Mouse (Mus musculus): ENCODE measurements around the gene P4hb. TPM values are rescaled to one million over a fixed set of nuclear protein-coding genes. Genes with fewer than 3 reads are reported as not detected.
"Not testable (repeated sequence)": the region's sequence is repeated elsewhere in the genome, so short reads cannot be mapped to it uniquely, and the experiment has no call there.

The P4hb gene
- polyA plus RNA-seq, 1 experiment from 2014 or later, result 248 TPM

DNA sequence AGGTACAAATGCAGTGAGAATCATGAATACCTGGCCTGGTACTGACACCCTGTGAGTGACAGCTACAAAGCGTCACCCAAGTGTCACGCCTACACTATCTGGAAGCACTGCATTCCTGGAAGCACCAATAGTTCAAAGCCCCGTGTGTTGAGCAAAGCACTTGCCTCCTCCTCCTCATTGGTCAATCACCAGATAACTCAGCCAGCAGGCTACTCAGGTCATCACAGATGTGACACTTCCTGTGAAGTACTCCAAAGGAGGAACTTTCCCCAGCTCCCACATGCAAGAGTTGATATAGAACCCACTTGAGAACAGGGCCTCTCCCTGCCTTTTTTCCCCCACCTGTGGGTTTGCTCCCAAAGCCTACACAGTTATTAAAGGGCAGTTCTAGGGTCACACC lies 1.9 kb downstream of the P4hb start:
- H3K36me3 ChIP-seq (ENCODE audit: control insufficient read depth, insufficient read depth, low read length), result peaks cover 37% of the 10 kb centered on the region
- no peak overlapping the region; the same call in 1 of the 2 replicates for H3K9ac ChIP-seq (replicated peaks; ENCODE audit: low read depth, low read length)
- no peak overlapping the region for H3K27ac ChIP-seq (ENCODE audit: low read depth, low read length)
- WGBS, result 89% methylated on average over 3 of the region's 3 CpGs
- peaks cover 16% of the 10 kb centered on the region for H3K4me1 ChIP-seq (ENCODE audit: control insufficient read depth, insufficient read depth, low read length)
- no peak overlapping the region; the same call in 1 of the 2 replicates for H3K4me3 ChIP-seq (ENCODE audit: low read depth, low read length)
- no peak for ATAC-seq (ENCODE audit: low read depth)
- H3K9me3 ChIP-seq (ENCODE audit: control insufficient read depth, low read length), result no peaks in the 10 kb centered on the region
- H3K4me2 ChIP-seq (ENCODE audit: low read depth, low read length), result peak overlapping the region; percentile 95; the same call in 1 of the 2 replicates
- no peaks in the 10 kb centered on the region for H3K27me3 ChIP-seq (ENCODE audit: control insufficient read depth, insufficient read depth, low read length)

DNA sequence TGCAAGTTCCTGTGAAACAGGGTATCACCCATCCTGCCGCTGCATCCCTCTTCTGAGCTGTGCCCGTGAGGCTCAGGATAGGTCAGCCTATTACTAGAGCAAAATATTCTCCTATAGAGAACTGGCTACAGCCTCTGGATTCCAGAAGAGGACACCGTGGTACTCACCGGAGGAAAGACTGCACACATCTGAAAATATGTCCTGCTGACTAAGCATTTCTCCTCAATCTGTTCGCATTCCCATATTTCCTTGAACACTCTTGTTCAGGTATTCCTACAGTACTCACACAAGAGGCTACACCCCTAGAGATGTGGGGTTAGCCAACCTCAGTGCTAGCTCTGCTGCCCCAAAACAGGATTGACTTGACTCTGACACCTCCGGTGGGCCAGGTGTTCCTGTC lies 4.7 kb downstream of the P4hb start:
- peaks cover 8% of the 10 kb centered on the region for H3K4me1 ChIP-seq (ENCODE audit: control insufficient read depth, insufficient read depth, low read length)
- no peaks in the 10 kb centered on the region for H3K9me3 ChIP-seq (ENCODE audit: control insufficient read depth, low read length)
- no peak overlapping the region for H3K9ac ChIP-seq (replicated peaks; ENCODE audit: low read depth, low read length)
- H3K27ac ChIP-seq (ENCODE audit: low read depth, low read length), result no peak overlapping the region
- H3K27me3 ChIP-seq (ENCODE audit: control insufficient read depth, insufficient read depth, low read length), result no peaks in the 10 kb centered on the region
- 92% methylated on average over 6 of the region's 6 CpGs for WGBS
- no peak overlapping the region for H3K4me3 ChIP-seq (ENCODE audit: low read depth, low read length)
- ATAC-seq (ENCODE audit: low read depth), result no peak
- H3K4me2 ChIP-seq (ENCODE audit: low read depth, low read length), result no peak overlapping the region
- peaks cover 64% of the 10 kb centered on the region for H3K36me3 ChIP-seq (ENCODE audit: control insufficient read depth, insufficient read depth, low read length)

DNA sequence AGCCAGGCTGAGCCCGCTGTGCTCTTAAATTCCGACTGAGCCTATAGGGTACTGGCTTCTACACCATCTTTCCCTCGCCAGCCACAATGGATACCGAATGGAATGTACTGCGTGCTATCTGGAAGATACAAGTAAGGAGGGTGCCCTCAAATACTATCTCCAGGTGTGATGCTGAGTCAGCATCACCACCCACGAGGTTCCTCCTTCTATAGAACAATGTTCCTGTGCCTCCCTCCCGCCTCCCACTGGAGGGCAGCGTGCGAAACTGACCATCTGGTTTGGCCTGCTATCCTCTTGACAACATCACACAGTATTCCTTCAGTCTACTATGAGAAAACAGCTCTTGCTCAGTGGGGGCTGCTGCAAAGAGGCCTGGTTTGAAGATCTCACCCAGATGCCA lies 7.9 kb downstream of the P4hb start:
- Histone ChIP-seq H3K4me1 (ENCODE audit: control insufficient read depth, insufficient read depth, low read length) (no peaks in the 10 kb centered on the region), H3K36me3 (ENCODE audit: control insufficient read depth, insufficient read depth, low read length) (peaks cover 88% of the 10 kb centered on the region), H3K4me2 (ENCODE audit: low read depth, low read length) (no peak overlapping the region), H3K9me3 (ENCODE audit: control insufficient read depth, low read length) (no peaks in the 10 kb centered on the region), H3K27ac (ENCODE audit: low read depth, low read length) (no peak overlapping the region), H3K27me3 (ENCODE audit: control insufficient read depth, insufficient read depth, low read length) (no peaks in the 10 kb centered on the region), H3K4me3 (ENCODE audit: low read depth, low read length) (no peak overlapping the region), H3K9ac (replicated peaks; ENCODE audit: low read depth, low read length) (no peak overlapping the region)
- 91% methylated on average over 9 of the region's 9 CpGs for WGBS
- ATAC-seq (ENCODE audit: low read depth), result no peak

- ATAC-seq (ENCODE audit: low read depth), result no peak
- Histone ChIP-seq H3K36me3 (ENCODE audit: control insufficient read depth, insufficient read depth, low read length) (peaks cover 78% of the 10 kb centered on the region), H3K27ac (ENCODE audit: low read depth, low read length) (no peak overlapping the region), H3K9ac (replicated peaks; ENCODE audit: low read depth, low read length) (no peak overlapping the region), H3K4me3 (ENCODE audit: low read depth, low read length) (no peak overlapping the region), H3K4me2 (ENCODE audit: low read depth, low read length) (no peak overlapping the region), H3K27me3 (ENCODE audit: control insufficient read depth, insufficient read depth, low read length) (no peaks in the 10 kb centered on the region), H3K9me3 (ENCODE audit: control insufficient read depth, low read length) (no peaks in the 10 kb centered on the region), H3K4me1 (ENCODE audit: control insufficient read depth, insufficient read depth, low read length) (no peaks in the 10 kb centered on the region)
- WGBS, result 96% methylated on average over 13 of the region's 13 CpGs
Observed at GRCm38 (mm10) chr11:120562949-120563348, 10.1 kb downstream of the P4hb start.

GRCm38 (mm10) chr11:120560952-120561728 lies 11.9 kb downstream of the P4hb start:
- H3K4me3 ChIP-seq (ENCODE audit: low read depth, low read length), result no peak overlapping the region
- 95% methylated on average over 13 of the region's 13 CpGs for WGBS
- peaks cover 60% of the 10 kb centered on the region for H3K36me3 ChIP-seq (ENCODE audit: control insufficient read depth, insufficient read depth, low read length)
- no peak overlapping the region for H3K9ac ChIP-seq (replicated peaks; ENCODE audit: low read depth, low read length)
- ATAC-seq (ENCODE audit: low read depth), result no peak
- no peaks in the 10 kb centered on the region for H3K4me1 ChIP-seq (ENCODE audit: control insufficient read depth, insufficient read depth, low read length)
- H3K27me3 ChIP-seq (ENCODE audit: control insufficient read depth, insufficient read depth, low read length), result no peaks in the 10 kb centered on the region
- no peak overlapping the region for H3K27ac ChIP-seq (ENCODE audit: low read depth, low read length)
- no peak overlapping the region for H3K4me2 ChIP-seq (ENCODE audit: low read depth, low read length)
- H3K9me3 ChIP-seq (ENCODE audit: control insufficient read depth, low read length), result no peaks in the 10 kb centered on the region

GRCm38 (mm10) chr11:120558843-120559242 lies 14.2 kb downstream of the P4hb start:
- H3K27me3 ChIP-seq (ENCODE audit: control insufficient read depth, insufficient read depth, low read length); H3K27ac ChIP-seq (ENCODE audit: low read depth, low read length); H3K4me3 ChIP-seq (ENCODE audit: low read depth, low read length); H3K4me1 ChIP-seq (ENCODE audit: control insufficient read depth, insufficient read depth, low read length); H3K9ac ChIP-seq (replicated peaks; ENCODE audit: low read depth, low read length); H3K9me3 ChIP-seq (ENCODE audit: control insufficient read depth, low read length); H3K4me2 ChIP-seq (ENCODE audit: low read depth, low read length); ATAC-seq (ENCODE audit: low read depth): not testable (repeated sequence)
- H3K36me3 ChIP-seq (ENCODE audit: control insufficient read depth, insufficient read depth, low read length), result peaks cover 39% of the 10 kb centered on the region
- 85% methylated on average over 6 of the region's 6 CpGs for WGBS

DNA sequence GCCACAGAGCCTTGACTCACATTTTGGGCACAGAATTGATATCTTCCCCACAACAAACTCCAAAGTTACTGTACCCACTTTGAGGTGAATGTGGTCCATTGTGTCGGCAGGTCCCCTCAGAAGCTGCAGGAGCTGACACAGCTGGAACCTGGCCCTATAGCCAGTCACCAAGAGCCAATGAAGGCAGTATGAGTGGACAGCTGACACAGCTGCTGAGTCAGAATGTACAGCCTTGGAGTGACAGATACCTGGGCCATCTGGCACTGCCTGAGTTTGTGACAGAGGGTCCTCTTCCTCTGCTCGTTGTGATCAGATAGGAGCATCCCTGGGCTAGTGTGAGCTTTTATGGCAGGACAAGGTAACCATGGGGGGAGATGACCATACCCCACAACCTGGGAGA lies 17.8 kb downstream of the P4hb start:
- Histone ChIP-seq H3K9me3 (ENCODE audit: control insufficient read depth, low read length) (no peaks in the 10 kb centered on the region), H3K4me3 (ENCODE audit: low read depth, low read length) (no peak overlapping the region), H3K9ac (replicated peaks; ENCODE audit: low read depth, low read length) (no peak overlapping the region), H3K36me3 (ENCODE audit: control insufficient read depth, insufficient read depth, low read length) (peaks cover 5% of the 10 kb centered on the region), H3K4me1 (ENCODE audit: control insufficient read depth, insufficient read depth, low read length) (peaks cover 2% of the 10 kb centered on the region; the same call in 1 of the 2 replicates), H3K27ac (ENCODE audit: low read depth, low read length) (no peak overlapping the region), H3K27me3 (ENCODE audit: control insufficient read depth, insufficient read depth, low read length) (no peaks in the 10 kb centered on the region), H3K4me2 (ENCODE audit: low read depth, low read length) (no peak overlapping the region)
- WGBS, result 93% methylated on average over 2 of the region's 2 CpGs
- no peak for ATAC-seq (ENCODE audit: low read depth)

DNA sequence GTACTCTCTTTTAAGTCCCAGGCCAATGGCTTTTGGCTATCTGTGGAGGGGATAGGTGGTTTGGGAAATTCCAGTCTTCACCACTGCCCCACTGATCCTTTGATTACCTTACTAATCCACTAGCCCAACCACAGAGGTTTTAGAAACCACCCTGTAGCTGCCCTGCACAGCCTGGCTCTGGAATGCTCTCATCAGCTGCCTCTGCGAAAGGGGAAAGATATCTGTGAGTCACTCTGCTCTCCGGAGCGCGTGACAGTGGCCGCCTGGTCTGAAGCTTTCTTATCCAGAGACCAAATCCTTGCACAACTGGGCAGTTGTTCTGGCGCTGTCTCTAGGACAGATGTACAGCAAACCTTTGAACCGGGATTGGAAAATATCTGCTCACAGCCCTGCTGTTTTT lies 18.2 kb downstream of the P4hb start:
- no peak for ATAC-seq (ENCODE audit: low read depth)
- H3K36me3 ChIP-seq (ENCODE audit: control insufficient read depth, insufficient read depth, low read length), result peaks cover under 1% of the 10 kb centered on the region; the same call in 1 of the 2 replicates
- 88% methylated on average over 7 of the region's 7 CpGs for WGBS

DNA sequence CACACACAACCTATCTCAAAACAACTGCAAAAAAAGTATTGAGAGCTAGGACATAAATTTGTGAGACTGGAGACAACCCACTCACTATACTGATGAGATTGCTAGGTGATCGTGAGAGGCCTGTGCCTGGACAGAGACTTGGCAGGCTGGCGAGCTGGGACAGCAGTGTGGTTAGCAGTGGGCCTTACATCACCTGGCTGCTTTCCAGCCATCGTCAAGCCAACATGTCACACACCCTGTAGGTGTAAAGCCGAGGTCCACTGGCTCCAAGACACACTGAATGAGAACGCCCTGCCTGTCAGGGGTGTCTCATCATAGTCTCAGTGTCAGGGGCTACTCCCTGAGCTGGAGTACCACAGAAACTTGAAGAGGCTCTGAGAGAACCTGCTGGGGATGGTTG lies 20.3 kb downstream of the P4hb start:
- 84% methylated on average over 5 of the region's 5 CpGs for WGBS
- H3K9me3 ChIP-seq (ENCODE audit: control insufficient read depth, low read length), result no peaks in the 10 kb centered on the region
- H3K9ac ChIP-seq (replicated peaks; ENCODE audit: low read depth, low read length), result no peak overlapping the region
- no peak overlapping the region for H3K4me2 ChIP-seq (ENCODE audit: low read depth, low read length)
- no peaks in the 10 kb centered on the region for H3K36me3 ChIP-seq (ENCODE audit: control insufficient read depth, insufficient read depth, low read length)
- no peak overlapping the region for H3K4me3 ChIP-seq (ENCODE audit: low read depth, low read length)
- H3K4me1 ChIP-seq (ENCODE audit: control insufficient read depth, insufficient read depth, low read length), result peaks cover 17% of the 10 kb centered on the region
- H3K27ac ChIP-seq (ENCODE audit: low read depth, low read length), result no peak overlapping the region
- ATAC-seq (ENCODE audit: low read depth), result no peak
- H3K27me3 ChIP-seq (ENCODE audit: control insufficient read depth, insufficient read depth, low read length), result no peaks in the 10 kb centered on the region

More for the DNA sequence above, 18.2 kb downstream of the P4hb start:
- no peak overlapping the region for H3K4me3 ChIP-seq (ENCODE audit: low read depth, low read length)
- H3K9ac ChIP-seq (replicated peaks; ENCODE audit: low read depth, low read length), result no peak overlapping the region
- no peaks in the 10 kb centered on the region for H3K27me3 ChIP-seq (ENCODE audit: control insufficient read depth, insufficient read depth, low read length)
- H3K9me3 ChIP-seq (ENCODE audit: control insufficient read depth, low read length), result no peaks in the 10 kb centered on the region
- H3K27ac ChIP-seq (ENCODE audit: low read depth, low read length), result no peak overlapping the region
- H3K4me1 ChIP-seq (ENCODE audit: control insufficient read depth, insufficient read depth, low read length), result peaks cover 5% of the 10 kb centered on the region; the same call in 1 of the 2 replicates
- no peak overlapping the region for H3K4me2 ChIP-seq (ENCODE audit: low read depth, low read length)

All from neural tube, embryonic 14.5 days (tissue).